Mouse (Mus musculus) spleen, adult 2 months (tissue): ENCODE measurements around the gene Lyl1.

ENCODE experiments used
- CTCF ChIP-seq: fragments of 200-500 bp; IDR thresholded peaks from 2 replicates; pipeline ENCODE4 v1.5.1; 2011; ENCODE audit warnings: mild to moderate bottlenecking, inconsistent platforms; ENCODE audit not compliant: insufficient read depth, insufficient read length, insufficient replicate concordance; ENCODE audit errors: extremely low read depth
- POLR2A ChIP-seq: fragments of 200-500 bp; IDR thresholded peaks from 2 replicates; pipeline ENCODE4 v1.6.1; 2011; ENCODE audit warnings: low read depth, low read length, inconsistent platforms

GRCm38 (mm10) chr8:84728474-84728873, 27.2 kb downstream of the Lyl1 start:
- TF ChIP-seq CTCF, result no peak
- no peak for TF ChIP-seq POLR2A
